15 mouse cellular contexts compared by ENCODE assay signal in genomic region chr5:52526324-52526986, GRCm38 (mm10). TPM values are rescaled to one million over a fixed set of nuclear protein-coding genes. Genes with fewer than 3 reads are reported as not detected.
"Had no signal": no experiment of that assay in that cellular context is flagged by ENCODE, and none has a peak within 500 bp of the region (broad histone marks: within the 10 kb centered on the region; RNA-seq: fewer than 3 reads in every experiment).

No protein-coding gene starts in this region.

- H3K9me3 ChIP-seq: limb, embryonic 12.5 days; liver, embryonic 13.5 days; midbrain, embryonic 13.5 days; neural tube, embryonic 15.5 days had no signal

- H3K36me3 ChIP-seq: limb, embryonic 12.5 days; liver, embryonic 13.5 days; midbrain, embryonic 13.5 days; neural tube, embryonic 15.5 days had no signal

- H3K4me3 ChIP-seq: left cerebral cortex, adult 2 months; limb, embryonic 12.5 days; liver, embryonic 13.5 days; midbrain, embryonic 13.5 days; myocyte; neural tube, embryonic 15.5 days had no signal

- DNase-seq: kidney, adult 8-10 months; kidney, postnatal 25 days; liver; liver, embryonic 13.5 days; liver, postnatal 0 days; right cerebral cortex, adult 18-20 months; thymus, postnatal 4 days had no signal

- H3K27ac ChIP-seq: left cerebral cortex, adult 2 months; limb, embryonic 12.5 days; liver, embryonic 13.5 days; midbrain, embryonic 13.5 days; neural tube, embryonic 15.5 days; stomach, postnatal 0 days had no signal

- H3K4me2 ChIP-seq: limb, embryonic 12.5 days; liver, embryonic 13.5 days; midbrain, embryonic 13.5 days; neural tube, embryonic 15.5 days had no signal

- H3K4me1 ChIP-seq: limb, embryonic 12.5 days; liver, embryonic 13.5 days; midbrain, embryonic 13.5 days; neural tube, embryonic 15.5 days had no signal

- H3K9ac ChIP-seq: limb, embryonic 12.5 days; liver, embryonic 13.5 days; liver, postnatal 0 days; midbrain, embryonic 13.5 days; neural tube, embryonic 15.5 days had no signal

- ATAC-seq: intestine, postnatal 0 days; liver, postnatal 0 days; midbrain, embryonic 13.5 days had no signal

- H3K27me3 ChIP-seq: limb, embryonic 12.5 days; liver, embryonic 13.5 days; midbrain, embryonic 13.5 days; neural tube, embryonic 15.5 days had no signal

RNA-seq across cellular contexts. Expression of gene Lgi2, which starts 39.8 kb away (rescaled TPM):
- total RNA-seq: megakaryocyte-erythroid progenitor cell, adult 5-6 weeks had no signal

RNA-seq across cellular contexts. Expression of gene Ccdc149, which starts 55.1 kb away (rescaled TPM):
- polyA plus RNA-seq: myocyte had no signal
